Mouse (Mus musculus) limb, embryonic 10.5 days (tissue): ENCODE data around the gene Nyap1. TPM values are rescaled to one million over a fixed set of nuclear protein-coding genes. Genes with fewer than 3 reads are reported as not detected.

Experiments
- polyA plus RNA-seq: library from polyadenylated mRNA; unstranded; fragments of >200 nt; fragmentation: Nextera tagmentation; extraction: Ambion mirVana; gene quantifications from 2 replicates; pipeline ENCODE4 v1.2.1, GENCODE M21; 2016

Gene Nyap1
- polyA plus RNA-seq, 1 experiment from 2014 or later, result 2.5 TPM

Other genes with a start within 250 kb of the Nyap1 start
- gene Pop7, start 239.1 kb downstream of the Nyap1 start, polyA plus RNA-seq, result 53.2 and 63.4 TPM in 2 replicates
- gene Gigyf1, start 223.1 kb downstream of the Nyap1 start, polyA plus RNA-seq, result 13.5 and 14.6 TPM in 2 replicates
- gene Epo, start 208.4 kb downstream of the Nyap1 start, polyA plus RNA-seq, result 1.5 and 2.4 TPM in 2 replicates
- gene Gnb2, start 208.1 kb downstream of the Nyap1 start, polyA plus RNA-seq, result 257 and 295 TPM in 2 replicates
- not detected in 2 replicates for gene Actl6b, start 188.1 kb downstream of the Nyap1 start, polyA plus RNA-seq
- gene Tfr2, start 171.8 kb downstream of the Nyap1 start, polyA plus RNA-seq, result 0.79 and 1.4 TPM in 2 replicates
- 14.7 and 16.4 TPM in 2 replicates for gene Mospd3, start 140.5 kb downstream of the Nyap1 start, polyA plus RNA-seq
- 153 and 165 TPM in 2 replicates for gene Pcolce, start 127.8 kb downstream of the Nyap1 start, polyA plus RNA-seq
- 0.11 and 0.60 TPM in 2 replicates for gene Fbxo24, start 112.6 kb downstream of the Nyap1 start, polyA plus RNA-seq
- gene Lrch4, start 112.5 kb downstream of the Nyap1 start, polyA plus RNA-seq, result 25.9 and 32.2 TPM in 2 replicates
- 12.6 and 14.8 TPM in 2 replicates for gene Gm20605, start 112.4 kb downstream of the Nyap1 start, polyA plus RNA-seq
- gene Sap25, start 100.3 kb downstream of the Nyap1 start, polyA plus RNA-seq, result 8.0 and 9.7 TPM in 2 replicates
- gene Irs3, start 95.9 kb downstream of the Nyap1 start, polyA plus RNA-seq, result 0.23 and 0.48 TPM in 2 replicates
- 18.6 and 22.9 TPM in 2 replicates for gene Agfg2, start 56.9 kb downstream of the Nyap1 start, polyA plus RNA-seq
- gene Tsc22d4, start 4.1 kb upstream of the Nyap1 start, polyA plus RNA-seq, result 78.1 and 99.5 TPM in 2 replicates
- 47.0 and 49.5 TPM in 2 replicates for gene Ppp1r35, start 37.2 kb upstream of the Nyap1 start, polyA plus RNA-seq
- gene Mepce, start 46.0 kb upstream of the Nyap1 start, polyA plus RNA-seq, result 11.3 and 11.8 TPM in 2 replicates
- 8.4 and 15.8 TPM in 2 replicates for gene Zcwpw1, start 46.2 kb upstream of the Nyap1 start, polyA plus RNA-seq
- gene Pilra, start 94.7 kb upstream of the Nyap1 start, polyA plus RNA-seq, result 0.34 and 0.39 TPM in 2 replicates
- gene Pilrb1, start 116.5 kb upstream of the Nyap1 start, polyA plus RNA-seq, result not detected in 2 replicates
- gene Pilrb2, start 130.2 kb upstream of the Nyap1 start, polyA plus RNA-seq, result not detected in 2 replicates
- gene Cyp3a13, start 180.0 kb upstream of the Nyap1 start, polyA plus RNA-seq, result not detected in 2 replicates
- gene Gjc3, start 221.5 kb upstream of the Nyap1 start, polyA plus RNA-seq, result 0.04 TPM in 1 of 2 replicates, not detected in the other
- not detected in 2 replicates for gene Azgp1, start 239.9 kb upstream of the Nyap1 start, polyA plus RNA-seq